Mouse (Mus musculus): ENCODE measurements around the gene Bdkrb1. TPM values are rescaled to one million over a fixed set of nuclear protein-coding genes. Genes with fewer than 3 reads are reported as not detected.

The Bdkrb1 gene
- polyA plus RNA-seq (2012; rRNA removed) = 0.20 and 0.32 TPM in 2 replicates

DNA sequence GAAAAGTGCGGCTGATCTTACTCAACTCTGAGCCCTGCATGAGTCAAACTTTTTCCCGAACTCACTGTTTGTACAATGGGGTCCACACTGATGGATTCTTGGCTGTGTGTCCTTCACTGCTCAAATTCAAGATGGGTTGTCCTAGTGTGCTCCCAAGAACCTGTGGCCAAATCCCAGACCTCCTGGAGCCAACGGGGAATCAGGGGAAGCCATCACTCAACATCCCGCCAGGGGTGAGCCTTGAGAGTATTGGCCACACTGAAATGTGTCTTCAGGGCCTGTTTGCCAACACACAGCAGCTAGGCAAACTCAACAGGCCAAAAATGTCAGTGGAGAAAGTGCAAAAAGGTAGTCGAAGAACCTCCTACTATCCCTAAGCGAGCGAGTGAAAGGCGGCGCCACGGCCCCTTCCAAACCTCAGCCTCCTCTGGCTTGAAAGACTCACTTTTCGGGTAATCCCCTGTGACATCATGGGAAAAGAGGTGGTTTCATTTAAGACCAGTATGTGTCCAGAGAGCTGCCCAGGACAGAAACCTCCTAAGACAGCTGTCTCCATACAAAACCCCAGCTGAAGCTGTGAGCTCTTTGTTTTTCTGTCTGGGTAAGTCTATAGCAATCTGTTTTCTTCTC is at the start of gene Bdkrb1:
Gene Bdkrb1 (plus strand): TSS at position 505 of the 630 bp plus-strand sequence.
- DNase-seq (ENCODE audit: low read depth) = no peak

DNA sequence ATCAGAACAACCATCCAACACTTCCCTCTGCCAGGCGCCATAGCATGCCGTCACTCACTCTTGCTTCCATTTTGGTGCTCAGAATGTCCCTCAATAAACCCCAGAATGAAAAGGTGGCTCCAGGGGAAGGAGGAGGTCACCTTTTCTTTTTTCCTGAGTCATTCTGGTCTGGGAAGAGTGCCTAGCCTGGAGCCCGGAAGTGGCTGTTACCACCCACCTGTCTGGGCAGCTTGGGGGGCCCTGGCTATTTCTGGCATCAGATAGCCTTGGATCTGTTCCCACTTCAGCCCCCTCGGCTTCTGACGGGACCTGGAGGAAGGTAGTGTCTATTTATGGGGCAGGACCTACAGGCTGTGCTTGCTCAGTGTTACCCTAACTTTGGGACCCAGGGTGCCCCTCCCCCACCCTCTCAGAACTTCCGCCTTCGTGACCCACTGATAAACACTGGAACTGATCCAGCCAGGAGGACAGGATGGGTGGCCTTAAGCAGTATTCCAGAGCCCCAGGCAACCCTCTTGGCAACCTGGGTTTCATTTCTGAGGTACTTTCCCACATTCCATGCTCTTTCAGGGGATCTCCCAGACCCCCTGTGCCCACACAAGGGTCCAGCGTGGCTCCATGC is 48.6 kb upstream of the Bdkrb1 start:
- DNase-seq (ENCODE audit: low read depth) = no peak

DNA sequence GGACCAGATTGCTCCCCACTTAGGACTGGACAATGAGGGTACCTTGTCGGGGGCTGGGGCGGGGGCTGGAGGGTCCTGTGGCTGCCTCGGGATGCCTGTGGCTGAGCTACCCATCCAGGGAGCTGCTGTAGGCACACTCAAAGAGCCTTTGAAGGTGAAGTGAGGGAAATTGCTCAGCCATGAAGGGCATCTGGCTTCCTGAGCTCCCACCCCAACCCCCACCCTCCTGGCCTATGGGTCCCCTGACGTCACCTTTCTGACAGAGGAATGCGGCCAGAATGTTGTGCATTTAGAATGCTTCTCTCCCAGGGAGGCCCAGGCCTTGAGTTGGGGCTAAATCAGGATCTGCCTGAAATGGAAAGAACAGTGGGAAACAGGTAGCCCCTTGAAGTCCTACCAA is 47.7 kb upstream of the Bdkrb1 start:
- no peak for DNase-seq (ENCODE audit: low read depth)

DNA sequence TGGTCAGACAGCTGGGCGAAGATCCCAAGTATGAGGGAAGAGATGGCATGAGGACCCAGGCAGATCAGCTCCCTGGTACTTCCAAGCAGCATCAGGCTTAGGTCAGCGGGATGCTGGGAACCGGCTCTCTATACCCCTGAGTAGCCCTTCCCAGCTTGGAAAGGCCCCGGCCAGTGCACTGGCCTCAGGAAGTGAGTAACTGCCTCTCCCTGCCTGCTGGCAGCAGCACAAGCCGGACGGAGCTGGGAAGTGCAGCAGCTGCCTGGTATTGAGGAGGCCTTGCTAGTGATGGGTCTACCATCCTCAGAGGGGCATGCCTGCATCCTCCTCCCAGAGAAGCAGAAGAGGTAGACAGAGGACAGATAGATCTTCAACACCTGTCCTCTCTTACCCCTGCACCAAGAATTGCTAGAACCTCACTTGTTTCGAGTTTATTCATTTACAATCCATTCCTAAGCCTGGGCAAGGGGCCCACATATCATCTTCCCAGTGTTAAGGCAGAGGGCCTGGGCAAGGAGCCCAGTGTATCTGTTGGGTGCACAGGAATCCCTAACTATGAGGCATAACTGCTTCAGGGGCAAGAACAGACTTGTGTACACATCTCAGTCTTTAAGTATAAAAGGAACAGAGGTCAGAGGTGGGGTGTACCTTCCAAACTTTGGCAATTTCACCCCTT is 45.5 kb upstream of the Bdkrb1 start:
- DNase-seq (ENCODE audit: low read depth) = no peak

DNA sequence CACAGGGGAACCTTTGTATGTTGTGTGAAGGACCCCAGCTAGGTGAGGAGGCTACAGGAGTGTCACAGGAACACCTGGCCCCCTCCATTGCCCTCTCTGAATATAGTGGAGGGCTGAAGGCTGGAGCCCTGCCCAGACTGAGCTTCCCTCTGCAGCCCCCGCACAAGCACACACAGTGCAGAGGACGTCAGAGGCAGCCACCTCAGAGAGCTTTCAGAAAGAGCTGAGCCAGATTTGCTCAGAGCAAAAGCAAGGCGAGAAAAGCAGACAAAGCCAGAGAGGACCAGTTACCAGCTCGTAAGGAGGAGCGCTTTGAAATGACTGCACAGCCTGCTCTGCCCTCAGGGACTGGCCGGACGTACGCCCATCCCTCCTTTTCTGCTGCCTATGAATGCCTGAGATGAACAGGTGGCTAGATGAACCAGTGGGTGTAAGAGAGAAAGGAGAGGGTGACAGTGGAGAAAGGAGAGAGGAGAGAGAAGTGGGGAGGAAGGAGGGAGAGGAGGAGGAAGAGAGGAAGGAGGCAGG is 41.8 kb upstream of the Bdkrb1 start:
- no peak for DNase-seq (ENCODE audit: low read depth)

DNA sequence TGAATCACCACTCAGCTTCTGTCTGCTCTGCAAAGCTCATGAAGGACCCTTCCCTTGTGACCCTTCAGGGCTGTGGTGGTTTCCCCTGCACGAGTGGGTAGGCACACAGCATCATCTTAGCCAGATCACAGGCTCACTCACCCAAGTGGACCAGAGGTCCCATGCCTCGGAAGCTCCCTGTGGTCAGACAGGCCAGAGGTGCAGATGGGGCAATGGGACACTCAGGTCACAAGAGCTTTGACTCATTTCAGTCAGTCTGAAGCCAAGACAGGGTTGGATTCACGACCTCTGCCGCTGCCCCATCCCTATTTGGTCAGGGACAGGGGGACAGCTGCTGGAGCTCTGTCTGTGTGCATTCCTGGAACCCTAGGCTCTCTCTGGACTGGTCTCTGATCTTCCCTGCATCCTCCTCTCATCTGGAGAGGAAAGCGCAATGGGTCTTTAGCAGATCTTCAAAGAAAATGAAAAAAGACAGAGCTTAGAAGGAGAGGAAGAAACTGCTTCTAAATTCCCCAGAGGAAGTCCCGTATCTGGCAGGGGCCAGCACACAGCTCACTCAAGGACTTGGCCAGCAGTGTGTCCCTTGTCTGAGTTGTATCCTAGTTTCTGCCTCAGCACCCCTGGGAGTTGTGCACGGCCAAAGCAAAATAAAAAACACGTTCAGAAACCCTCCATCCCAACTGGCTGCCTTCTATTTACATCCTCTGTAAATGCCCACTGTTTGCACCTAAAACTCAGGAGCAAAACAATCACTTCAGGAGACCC is 40.6 kb upstream of the Bdkrb1 start:
- DNase-seq (ENCODE audit: low read depth) = no peak

DNA sequence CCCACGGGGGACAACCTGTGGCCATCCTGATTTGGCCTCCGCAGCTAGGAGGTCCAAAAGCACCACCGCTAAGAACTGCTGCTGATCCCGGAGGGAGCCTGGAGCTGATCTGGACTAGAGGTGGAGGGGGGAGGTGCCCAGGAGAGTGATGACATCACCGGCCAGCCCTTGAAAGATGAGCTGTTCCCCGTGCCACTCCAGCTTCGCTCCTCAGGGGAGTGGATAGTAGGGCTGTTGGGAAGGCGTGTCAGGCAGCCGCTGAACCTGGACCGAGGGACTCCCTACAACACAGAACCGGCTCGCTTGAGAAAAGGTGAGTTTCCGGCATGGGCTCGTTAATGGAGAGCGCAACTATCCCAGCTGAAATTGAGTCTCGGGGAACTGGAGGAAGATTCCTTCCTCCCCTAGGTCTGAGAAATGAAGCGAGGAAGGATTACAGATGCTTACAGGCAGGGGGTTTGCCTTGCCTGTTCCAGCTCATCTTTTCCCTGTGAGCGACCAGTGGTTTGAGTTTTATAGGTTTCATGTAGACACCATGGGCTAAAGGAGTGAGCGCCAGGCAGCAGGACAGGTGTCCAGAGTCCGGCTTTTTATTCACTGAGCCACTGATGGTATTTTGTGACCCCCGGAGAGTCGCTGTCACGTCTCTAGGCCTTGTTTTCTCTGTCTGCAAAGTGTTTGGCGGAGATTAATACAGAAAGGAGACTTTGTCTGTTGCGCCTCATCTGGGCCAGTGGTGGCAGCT is 39.8 kb upstream of the Bdkrb1 start, which contains the start of gene Bdkrb2:
Gene Bdkrb2 (plus strand): TSS at position 291 of the 745 bp plus-strand sequence.
- DNase-seq (ENCODE audit: low read depth) = no peak

DNA sequence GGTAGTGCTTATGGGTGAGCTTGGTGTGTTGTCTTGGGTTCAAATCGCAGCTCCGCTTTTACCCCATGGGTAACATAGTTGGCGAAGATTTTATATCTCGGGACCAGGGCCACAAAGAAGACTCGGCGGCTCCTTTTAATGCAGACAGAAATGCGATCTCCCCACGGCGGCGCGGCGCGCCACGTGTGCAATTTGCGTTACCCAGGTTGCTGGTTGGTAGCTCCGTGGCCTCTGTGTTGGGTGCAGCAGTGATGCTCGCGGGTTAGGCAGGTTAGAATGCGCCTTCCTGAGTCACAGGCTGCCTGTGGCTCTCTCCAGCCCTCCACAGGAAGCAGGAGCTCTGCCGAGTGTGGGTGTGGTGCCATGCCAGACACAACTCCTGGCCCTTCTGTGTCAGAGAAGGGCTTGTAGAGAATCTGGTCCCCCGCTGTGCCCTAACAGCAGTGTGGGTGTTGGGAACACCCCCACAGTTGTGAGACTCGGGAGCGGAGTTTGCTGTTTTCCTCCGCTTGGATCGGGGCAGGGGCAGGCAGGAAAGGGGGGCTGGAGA is 39.1 kb upstream of the Bdkrb1 start:
- DNase-seq (ENCODE audit: low read depth) = no peak

DNA sequence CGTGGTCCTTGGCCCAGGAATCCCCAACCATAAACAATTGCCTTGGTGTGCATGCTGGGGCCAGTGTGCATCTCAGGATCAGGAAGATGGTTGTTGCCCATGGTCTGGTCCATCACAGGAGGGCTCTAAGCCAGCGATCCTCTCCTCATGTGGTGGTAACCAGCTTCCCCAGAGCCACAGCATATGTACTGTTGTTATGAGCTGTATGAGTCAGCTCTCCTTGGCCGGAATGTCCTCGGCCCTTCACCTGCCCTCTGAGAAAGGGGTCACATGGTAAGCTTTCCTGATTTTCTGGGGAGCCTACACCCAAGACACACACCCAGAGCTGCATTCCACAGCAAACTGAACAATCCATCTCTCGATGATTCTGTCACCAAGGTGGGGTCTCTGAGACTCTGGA is 37.7 kb upstream of the Bdkrb1 start:
- DNase-seq (ENCODE audit: low read depth) = no peak

DNA sequence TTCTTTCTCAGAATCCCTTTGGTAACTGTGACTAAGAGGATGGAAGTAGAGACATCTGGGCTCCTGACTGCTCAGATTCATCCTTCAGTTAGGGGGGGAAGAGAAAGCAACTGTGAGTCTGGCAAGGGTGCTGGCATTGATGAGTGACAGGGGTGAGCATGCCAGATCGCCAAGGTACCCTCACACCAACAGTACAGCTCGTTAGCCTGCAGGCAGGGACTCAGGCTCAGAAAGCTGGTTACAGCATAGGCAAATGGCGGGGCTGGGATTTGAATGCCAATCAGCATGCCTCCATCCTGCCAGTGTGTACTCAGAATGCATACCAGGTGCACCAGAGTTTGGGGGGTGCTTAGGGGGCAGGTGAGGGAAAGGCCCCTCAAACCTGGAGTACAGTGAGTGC is 31.0 kb upstream of the Bdkrb1 start:
- DNase-seq (ENCODE audit: low read depth) = no peak

DNA sequence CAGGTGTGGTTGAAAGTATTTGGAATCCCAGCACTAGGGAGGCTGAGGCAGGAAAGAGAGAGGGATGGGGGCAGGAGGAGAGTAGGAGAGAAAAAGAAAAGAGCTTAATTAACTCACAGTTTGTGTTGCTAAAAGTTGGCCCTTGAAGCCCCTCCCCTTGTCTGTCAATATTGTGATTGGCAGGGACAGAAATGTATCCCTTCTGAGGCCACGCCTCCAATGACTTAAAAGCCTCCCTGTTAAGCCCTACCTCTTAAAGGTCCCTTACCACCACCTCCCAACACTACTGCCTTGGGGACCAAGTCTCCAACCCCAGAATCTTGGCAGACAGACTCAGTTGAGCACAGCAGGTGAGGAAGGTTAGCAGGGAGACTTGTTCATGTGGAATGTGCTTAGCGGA is 30.3 kb upstream of the Bdkrb1 start:
- no peak for DNase-seq (ENCODE audit: low read depth)

DNA sequence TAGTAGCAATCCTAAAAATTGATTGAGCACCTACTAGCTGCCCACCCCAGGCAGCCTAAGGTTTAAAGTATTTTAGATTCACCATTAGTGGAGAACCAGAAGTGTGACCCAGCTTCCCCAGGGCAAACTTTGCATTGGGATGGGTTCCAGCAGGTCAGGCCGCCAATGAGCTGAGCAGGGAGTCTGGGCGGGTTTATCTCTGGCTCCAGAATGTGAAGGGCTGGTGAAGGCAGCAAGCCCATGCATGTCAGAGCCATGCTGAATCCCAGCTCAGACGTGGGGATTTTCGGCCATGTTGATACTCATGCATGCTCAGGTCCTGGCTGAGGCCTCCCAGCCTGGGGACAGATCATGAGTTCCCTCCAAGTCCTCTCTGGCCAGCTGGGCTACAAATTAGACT is 28.5 kb upstream of the Bdkrb1 start:
- DNase-seq (ENCODE audit: low read depth) = no peak

DNA sequence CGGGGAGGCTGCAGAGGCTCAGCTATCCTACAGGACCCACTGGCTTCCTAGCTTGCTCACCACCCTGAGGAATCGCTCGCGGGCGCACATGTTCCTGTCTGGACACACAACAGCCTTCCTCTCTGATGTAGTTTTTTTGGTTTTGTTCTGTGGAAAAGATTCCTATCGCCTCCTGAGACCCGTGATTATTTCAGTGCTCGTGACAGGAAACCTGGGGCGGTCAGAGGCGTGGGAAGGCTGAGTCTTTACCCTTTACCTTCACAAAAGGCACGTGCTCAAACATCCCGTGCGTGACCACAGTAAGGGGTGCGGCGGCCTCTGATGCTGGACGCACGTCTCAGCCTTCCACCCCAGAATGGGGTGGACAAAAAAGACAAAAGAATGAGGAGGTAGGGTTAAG is 22.4 kb upstream of the Bdkrb1 start:
- DNase-seq (ENCODE audit: low read depth) = no peak

DNA sequence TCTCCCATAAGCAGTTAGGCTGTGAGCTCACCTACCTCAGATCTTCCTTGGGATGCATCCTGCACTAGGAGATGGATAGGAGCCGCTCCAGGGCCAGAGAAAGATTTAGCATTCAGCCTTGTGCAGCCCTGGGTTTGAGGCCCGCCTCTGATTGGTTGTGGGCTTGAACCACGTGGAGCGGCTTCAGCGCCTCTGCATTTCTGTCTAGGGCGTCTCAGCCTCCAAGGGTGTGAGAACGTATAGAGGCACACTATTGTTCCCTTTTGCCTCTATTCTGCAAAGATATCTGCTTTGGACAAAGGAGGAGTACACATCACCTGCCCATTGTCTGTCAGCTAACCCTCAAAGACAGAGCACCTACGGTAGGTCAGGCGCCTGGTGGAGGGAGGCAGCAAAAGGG is 20.4 kb upstream of the Bdkrb1 start:
- DNase-seq (ENCODE audit: low read depth) = no peak

DNA sequence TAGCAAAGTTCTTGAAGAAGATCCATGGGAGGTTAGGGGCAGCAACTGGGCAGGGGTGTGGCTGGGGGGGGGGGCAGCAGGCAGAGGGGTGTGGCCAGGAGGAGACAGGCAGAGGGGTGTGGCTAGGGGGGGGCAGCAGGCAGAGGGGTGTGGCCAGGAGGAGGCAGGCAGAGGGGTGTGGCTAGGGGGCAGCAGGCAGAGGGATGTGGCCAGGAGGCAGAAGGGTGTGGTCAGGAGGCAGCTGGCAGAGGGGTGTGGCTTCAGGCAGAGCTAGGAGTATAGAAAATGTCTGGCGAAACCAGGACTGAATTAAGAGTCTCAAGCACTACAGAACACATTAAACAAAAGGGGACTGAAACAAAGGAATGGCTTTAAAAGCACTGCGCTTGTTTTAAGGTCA is 19.4 kb upstream of the Bdkrb1 start:
- no peak for DNase-seq (ENCODE audit: low read depth)

DNA sequence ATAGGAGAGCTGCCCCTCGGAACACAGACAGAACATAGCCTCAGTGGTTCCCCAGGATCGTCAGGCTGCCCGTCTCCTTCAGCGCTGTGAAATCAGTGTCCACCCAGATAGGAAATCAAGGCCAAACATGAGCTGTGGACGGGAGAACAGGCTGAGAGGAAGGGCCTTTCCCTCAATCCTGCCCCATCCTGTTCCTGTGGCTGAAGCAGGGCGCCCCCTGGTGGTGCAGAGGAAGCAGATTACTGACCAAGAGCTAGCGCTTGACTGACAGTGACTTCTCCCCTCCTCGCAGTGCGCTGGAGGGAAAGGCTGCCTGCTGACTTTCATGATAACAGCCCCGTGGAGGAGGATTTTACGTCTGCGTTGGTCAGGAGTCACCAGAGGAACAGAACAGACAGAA is 18.0 kb upstream of the Bdkrb1 start:
- no peak for DNase-seq (ENCODE audit: low read depth)

DNA sequence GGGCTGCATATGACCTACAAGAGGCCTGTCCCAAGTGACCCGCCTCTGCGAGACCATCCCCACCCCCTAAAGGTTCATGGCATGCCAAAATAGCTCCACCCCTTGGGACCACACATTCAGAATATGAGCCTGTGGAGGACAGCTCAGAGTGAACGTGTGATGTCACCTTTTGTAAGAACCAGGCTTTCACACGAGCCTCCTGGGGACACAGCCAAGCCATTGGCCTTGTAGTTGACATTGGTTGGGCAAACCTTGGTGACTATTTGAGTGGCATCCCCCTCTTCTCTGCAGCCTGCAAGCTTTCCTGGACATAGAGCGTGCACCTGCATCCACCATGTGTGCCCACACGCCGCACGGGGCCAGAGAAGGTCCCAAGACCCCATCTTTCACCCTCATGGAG is 15.4 kb upstream of the Bdkrb1 start:
- no peak for DNase-seq (ENCODE audit: low read depth)

DNA sequence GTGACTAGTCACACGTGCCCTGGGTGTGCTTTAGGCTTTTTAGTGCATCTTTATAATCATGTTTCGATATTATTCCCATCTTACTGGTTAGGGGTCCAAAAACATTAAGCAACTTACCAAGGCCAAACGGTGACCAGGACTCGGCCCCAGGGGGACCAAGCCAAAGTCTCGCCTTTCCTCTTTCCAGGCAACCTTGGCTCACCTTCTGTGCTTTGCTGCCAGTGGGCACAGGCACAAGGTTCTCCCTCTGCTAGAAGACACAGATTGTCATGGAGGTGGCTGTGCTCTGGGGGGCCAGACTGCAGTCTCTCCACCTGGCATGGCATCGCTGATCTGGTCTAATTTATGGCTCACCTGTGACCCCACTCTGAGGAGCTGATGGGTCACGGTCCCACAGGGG is 12.1 kb upstream of the Bdkrb1 start:
- no peak for DNase-seq (ENCODE audit: low read depth)

DNA sequence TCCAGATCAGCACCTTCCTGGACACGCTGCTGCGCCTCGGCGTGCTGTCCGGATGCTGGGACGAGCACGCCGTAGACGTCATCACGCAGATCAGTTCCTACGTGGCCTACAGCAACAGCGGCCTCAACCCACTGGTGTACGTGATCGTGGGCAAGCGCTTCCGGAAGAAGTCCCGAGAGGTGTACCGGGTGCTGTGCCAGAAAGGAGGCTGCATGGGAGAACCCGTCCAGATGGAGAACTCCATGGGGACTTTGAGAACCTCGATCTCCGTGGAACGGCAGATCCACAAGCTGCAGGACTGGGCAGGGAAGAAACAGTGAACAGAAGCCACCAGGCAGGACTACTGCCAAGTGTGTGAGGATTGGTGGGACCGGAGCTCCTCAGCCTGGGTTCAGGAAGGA is 10.5 kb upstream of the Bdkrb1 start:
- no peak for DNase-seq (ENCODE audit: low read depth)

DNA sequence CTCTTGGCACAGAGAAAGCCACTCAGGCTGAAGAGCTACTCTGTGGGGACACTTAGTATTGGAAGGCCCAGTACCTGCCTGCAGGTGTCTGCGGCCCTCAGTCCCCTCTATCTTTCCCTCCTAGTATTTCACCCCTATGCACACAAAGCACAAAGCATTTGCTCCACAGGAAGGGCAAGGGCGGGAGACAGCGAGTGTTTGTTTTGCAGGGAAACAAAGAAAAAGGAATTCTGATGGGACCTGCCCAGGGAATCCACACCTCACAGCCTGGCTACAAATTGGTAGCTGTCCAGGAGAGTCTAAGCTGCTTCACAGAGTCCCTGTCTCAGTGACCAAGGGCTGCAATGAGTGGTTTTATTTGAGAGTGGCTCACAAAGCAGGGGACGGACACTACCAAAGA is 9.4 kb upstream of the Bdkrb1 start:
- no peak for DNase-seq (ENCODE audit: low read depth)

DNA sequence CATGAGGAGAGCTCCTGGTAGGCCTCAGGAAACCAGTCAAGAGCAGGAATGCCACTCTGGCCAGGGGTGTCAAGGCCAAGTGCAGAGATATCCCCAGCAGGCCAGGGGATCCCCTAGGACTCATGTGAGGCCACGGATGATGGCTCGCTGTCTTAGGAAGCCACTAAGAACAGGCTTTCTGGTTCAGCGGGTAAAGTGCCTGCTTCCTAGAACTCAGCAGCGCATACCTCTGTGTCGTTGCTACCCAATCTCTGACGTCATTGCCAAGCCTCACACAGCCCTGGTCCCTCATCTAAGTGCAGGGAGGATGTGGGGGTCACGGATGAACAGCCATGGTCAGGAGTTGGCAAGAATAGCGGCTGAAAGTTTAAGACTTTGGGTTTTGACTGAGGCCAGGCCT is 5.8 kb upstream of the Bdkrb1 start:
- DNase-seq (ENCODE audit: low read depth) = no peak

Measured in gonadal fat pad, adult 2 months (tissue).